Mouse (Mus musculus): ENCODE results near the gene Dctd.

Dctd gene

GRCm38 (mm10) chr8:48098792-48099191, at the start of gene Dctd:
TSS of gene Dctd (plus strand) at chr8:48099092.
- in situ Hi-C loops (cut with MboI, MseI), result no loop called here

- in situ Hi-C loops (cut with MboI, MseI), result no loop called here
Measured at GRCm38 (mm10) chr8:48053611-48054010, 45.3 kb upstream of the Dctd start.

- in situ Hi-C loops (cut with MboI, MseI), result no loop called here
Measured at GRCm38 (mm10) chr8:48063526-48064072, 35.3 kb upstream of the Dctd start.

GRCm38 (mm10) chr8:48074149-48074548, 24.7 kb upstream of the Dctd start:
- in situ Hi-C loops (cut with MboI, MseI), result no loop called here

GRCm38 (mm10) chr8:48082343-48082742, 16.5 kb upstream of the Dctd start:
- in situ Hi-C loops (cut with MboI, MseI), result no loop called here

- in situ Hi-C loops (cut with MboI, MseI), result no loop called here
Measured at GRCm38 (mm10) chr8:48090661-48091060, 8.2 kb upstream of the Dctd start.

GRCm38 (mm10) chr8:48095378-48095777, 3.5 kb upstream of the Dctd start:
- in situ Hi-C loops (cut with MboI, MseI), result no loop called here

GRCm38 (mm10) chr8:48097131-48097794, 1.6 kb upstream of the Dctd start:
- in situ Hi-C loops (cut with MboI, MseI), result no loop called here

- in situ Hi-C loops (cut with MboI, MseI), result no loop called here
Measured at GRCm38 (mm10) chr8:48098081-48098639, 732 bp upstream of the Dctd start.

GRCm38 (mm10) chr8:48100100-48100787, 1.4 kb downstream of the Dctd start:
- in situ Hi-C loops (cut with MboI, MseI), result loop anchor here (25.0 kb wide), 1 partner anchor 588 kb away; no protein-coding TSS in a partner anchor

GRCm38 (mm10) chr8:48109373-48109855, 10.5 kb downstream of the Dctd start:
- in situ Hi-C loops (cut with MboI, MseI), result loop anchor here (25.0 kb wide), 1 partner anchor 597 kb away; no protein-coding TSS in a partner anchor

GRCm38 (mm10) chr8:48109856-48110780, 11.2 kb downstream of the Dctd start:
- in situ Hi-C loops (cut with MboI, MseI), result loop anchor here (25.0 kb wide), 1 partner anchor 598 kb away; no protein-coding TSS in a partner anchor

GRCm38 (mm10) chr8:48114591-48114990, 15.7 kb downstream of the Dctd start:
- in situ Hi-C loops (cut with MboI, MseI), result loop anchor here (25.0 kb wide), 1 partner anchor 602 kb away; no protein-coding TSS in a partner anchor

GRCm38 (mm10) chr8:48122991-48123390, 24.1 kb downstream of the Dctd start:
- in situ Hi-C loops (cut with MboI, MseI), result loop anchor here (25.0 kb wide), 1 partner anchor 611 kb away; no protein-coding TSS in a partner anchor

- in situ Hi-C loops (cut with MboI, MseI), result loop anchor here (25.0 kb wide), 1 partner anchor 613 kb away; no protein-coding TSS in a partner anchor
Measured at GRCm38 (mm10) chr8:48124857-48125256, 26.0 kb downstream of the Dctd start.

GRCm38 (mm10) chr8:48126954-48127353, 28.1 kb downstream of the Dctd start:
- in situ Hi-C loops (cut with MboI, MseI), result no loop called here

- in situ Hi-C loops (cut with MboI, MseI), result no loop called here
Measured at GRCm38 (mm10) chr8:48130266-48130665, 31.4 kb downstream of the Dctd start.

GRCm38 (mm10) chr8:48133321-48133720, 34.4 kb downstream of the Dctd start:
- in situ Hi-C loops (cut with MboI, MseI), result no loop called here

- in situ Hi-C loops (cut with MboI, MseI), result no loop called here
Measured at GRCm38 (mm10) chr8:48136804-48137650, 38.1 kb downstream of the Dctd start.

GRCm38 (mm10) chr8:48137651-48137937, 38.7 kb downstream of the Dctd start:
- in situ Hi-C loops (cut with MboI, MseI), result no loop called here

Measured in T-helper 1 cell (primary cell).